Mouse (Mus musculus) thymus, adult 2 months (tissue): ENCODE results near the gene Chrdl2. TPM values are rescaled to one million over a fixed set of nuclear protein-coding genes. Genes with fewer than 3 reads are reported as not detected.

Experiments
- DNase-seq: peaks from one replicate; pipeline ENCODE4 v3.0.0; 2021
- H3K27ac ChIP-seq: fragments of 200-500 bp; 2 replicates; pipeline ENCODE4 v1.5.1; 2012; ENCODE audit warnings: low read length, control low read depth; ENCODE audit not compliant: control insufficient read depth, insufficient read depth
- H3K27me3 ChIP-seq: fragments of 200-500 bp; 2 replicates; pipeline ENCODE4 v1.6.1; 2012; ENCODE audit warnings: mild to moderate bottlenecking, low read length, moderate library complexity, mixed read lengths; ENCODE audit not compliant: control insufficient read depth, insufficient read depth
- H3K36me3 ChIP-seq: fragments of 200-500 bp; 2 replicates; pipeline ENCODE4 v1.6.1; 2012; ENCODE audit warnings: mild to moderate bottlenecking, low read length, moderate library complexity; ENCODE audit not compliant: control insufficient read depth, insufficient read depth
- H3K4me1 ChIP-seq: fragments of 200-500 bp; replicated peaks from 2 replicates; pipeline ENCODE4 v1.6.1; 2012; ENCODE audit warnings: low read length; ENCODE audit not compliant: control insufficient read depth, insufficient read depth
- H3K4me3 ChIP-seq: fragments of 200-500 bp; 2 replicates; pipeline ENCODE4 v1.5.1; 2012; ENCODE audit warnings: mild to moderate bottlenecking, low read length, control low read depth, moderate library complexity; ENCODE audit not compliant: control insufficient read depth, insufficient read depth
- CTCF ChIP-seq: fragments of 200-500 bp; IDR thresholded peaks from 2 replicates; pipeline ENCODE4 v1.5.1; 2012; ENCODE audit warnings: mild to moderate bottlenecking, control low read depth, low read length, moderate library complexity, borderline replicate concordance; ENCODE audit not compliant: control insufficient read depth, poor library complexity, insufficient read depth; ENCODE audit errors: extremely low read depth
- POLR2A ChIP-seq: fragments of 200-500 bp; IDR thresholded peaks from 2 replicates; pipeline ENCODE4 v1.6.1; 2012; ENCODE audit warnings: mild to moderate bottlenecking, low read length, control low read depth, moderate library complexity; ENCODE audit not compliant: control insufficient read depth, poor library complexity, insufficient read depth; ENCODE audit errors: extremely low read depth
- WGBS: fragments of 180-500 bp; shearing (Covaris S2); methylation state at CpG from one replicate; pipeline ENCODE4 v1.1.7; 2018; 5-methylcytosine and 5-hydroxymethylcytosine counted together
- polyA plus RNA-seq: library from polyadenylated mRNA; depleted of rRNA; stranded (reverse); fragments of >200 nt; gene quantifications from 2 replicates; pipeline ENCODE4 v1.2.3, GENCODE M21; 2012

Gene Chrdl2
- polyA plus RNA-seq, 1 experiment = 0.05 TPM

DNA sequence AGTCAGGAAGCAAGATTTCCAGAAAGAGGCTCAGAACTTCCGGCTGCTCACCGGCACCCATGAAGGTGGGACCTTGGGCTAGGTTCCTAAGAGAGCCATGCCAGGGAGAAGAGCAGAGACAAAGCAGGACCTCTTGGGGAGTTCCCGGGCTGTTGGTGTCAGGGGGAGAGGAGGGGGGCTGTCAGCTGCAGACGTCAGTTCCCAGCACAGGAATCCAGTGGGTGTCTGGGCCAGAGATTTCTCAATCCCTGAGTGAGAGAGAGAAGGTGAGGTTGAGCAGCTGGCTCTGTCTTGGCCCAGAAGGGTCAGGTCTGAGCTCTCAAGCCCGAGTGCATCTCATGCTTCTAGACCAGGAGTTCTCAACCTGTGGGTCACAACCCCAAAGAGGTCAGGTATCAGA is 27.7 kb downstream of the Chrdl2 start:
- 81% methylated on average over 5 of the region's 5 CpGs for WGBS
- Histone ChIP-seq H3K27ac (no peak overlapping the region), H3K36me3 (no peaks in the 10 kb centered on the region), H3K27me3 (no peaks in the 10 kb centered on the region), H3K4me3 (no peak overlapping the region), H3K4me1 (no peaks in the 10 kb centered on the region)
- no peak for DNase-seq
- TF ChIP-seq CTCF (no peak), POLR2A (no peak)

DNA sequence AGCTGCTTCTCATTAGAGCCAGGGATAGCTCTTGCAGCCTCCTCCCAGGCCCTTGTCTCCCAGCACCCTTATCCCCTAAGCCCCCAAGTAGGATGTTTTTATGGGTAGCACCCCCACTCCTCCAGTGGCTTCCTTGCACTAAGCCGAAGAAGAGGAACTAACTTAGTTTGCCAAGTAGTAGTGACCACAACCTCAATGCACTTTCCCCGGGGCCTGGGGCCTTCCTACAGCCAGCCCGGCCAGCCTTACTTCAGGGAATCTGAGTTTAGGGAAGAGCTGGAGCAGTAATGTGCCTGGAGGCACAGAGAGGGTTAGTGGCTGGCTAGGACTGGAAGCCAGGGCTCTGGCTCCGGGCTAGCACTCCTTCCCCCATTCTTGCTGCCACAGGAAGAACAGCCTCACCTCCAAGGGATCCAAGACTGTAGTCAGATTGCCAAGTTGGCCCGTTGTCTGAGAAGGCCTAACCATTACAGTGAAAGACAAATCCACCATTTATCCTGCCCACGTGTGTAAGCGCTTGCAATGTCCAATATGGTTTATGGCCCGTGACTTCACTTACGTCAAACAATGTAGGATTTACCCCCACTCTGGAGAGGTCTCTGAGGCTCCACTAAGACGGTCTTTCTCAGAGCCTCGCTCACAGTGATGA is 29.0 kb downstream of the Chrdl2 start:
- Histone ChIP-seq H3K4me1 (no peaks in the 10 kb centered on the region), H3K36me3 (no peaks in the 10 kb centered on the region), H3K27me3 (no peaks in the 10 kb centered on the region), H3K27ac (no peak overlapping the region), H3K4me3 (no peak overlapping the region)
- no peak for TF ChIP-seq POLR2A
- TF ChIP-seq CTCF = no peak
- WGBS = 58% methylated on average over 11 of the region's 11 CpGs
- no peak for DNase-seq

- Histone ChIP-seq H3K27ac (no peak overlapping the region), H3K4me3 (no peak overlapping the region), H3K4me1 (no peaks in the 10 kb centered on the region), H3K27me3 (no peaks in the 10 kb centered on the region; the same call in 1 of the 2 replicates), H3K36me3 (no peaks in the 10 kb centered on the region)
- TF ChIP-seq CTCF (no peak), POLR2A (no peak)
- WGBS = 93% methylated on average over 7 of the region's 7 CpGs
- no peak for DNase-seq
Observed at GRCm38 (mm10) chr7:100036050-100036449, 30.1 kb downstream of the Chrdl2 start.

GRCm38 (mm10) chr7:100036495-100036894 is 30.5 kb downstream of the Chrdl2 start:
- no peak for DNase-seq
- H3K4me3 ChIP-seq = no peak overlapping the region
- no peaks in the 10 kb centered on the region for H3K4me1 ChIP-seq
- H3K27ac ChIP-seq = no peak overlapping the region
- TF ChIP-seq CTCF = no peak
- TF ChIP-seq POLR2A = no peak
- WGBS = 95% methylated on average over 3 of the region's 3 CpGs
- no peaks in the 10 kb centered on the region; the same call in 1 of the 2 replicates for H3K27me3 ChIP-seq
- no peaks in the 10 kb centered on the region for H3K36me3 ChIP-seq

DNA sequence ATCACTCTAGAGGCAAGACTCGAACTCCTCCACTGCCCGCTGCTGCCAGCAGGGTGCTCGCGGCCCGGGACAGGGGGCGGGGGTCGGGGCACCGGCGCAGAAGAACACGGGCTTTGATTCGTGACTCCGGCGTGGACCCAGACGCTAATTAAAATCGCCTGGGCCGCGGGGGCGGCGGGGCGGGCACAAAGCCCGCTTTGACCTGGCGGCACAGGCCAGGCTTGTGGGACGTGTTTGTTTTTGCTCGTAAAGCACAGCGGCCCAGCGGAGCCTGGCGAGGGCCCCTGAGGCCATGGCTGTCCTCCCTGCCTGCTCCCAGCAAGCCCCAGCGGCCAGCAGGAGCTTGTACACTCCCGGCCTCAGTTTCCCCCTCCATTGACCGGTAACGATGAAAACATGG is 36.1 kb downstream of the Chrdl2 start:
- H3K4me3 ChIP-seq = no peak overlapping the region
- H3K27ac ChIP-seq = no peak overlapping the region
- H3K4me1 ChIP-seq = no peaks in the 10 kb centered on the region
- H3K27me3 ChIP-seq = no peaks in the 10 kb centered on the region; the same call in 1 of the 2 replicates
- WGBS = 47% methylated on average over 30 of the region's 31 CpGs
- no peak for TF ChIP-seq CTCF
- TF ChIP-seq POLR2A = no peak
- no peak for DNase-seq
- H3K36me3 ChIP-seq = no peaks in the 10 kb centered on the region

DNA sequence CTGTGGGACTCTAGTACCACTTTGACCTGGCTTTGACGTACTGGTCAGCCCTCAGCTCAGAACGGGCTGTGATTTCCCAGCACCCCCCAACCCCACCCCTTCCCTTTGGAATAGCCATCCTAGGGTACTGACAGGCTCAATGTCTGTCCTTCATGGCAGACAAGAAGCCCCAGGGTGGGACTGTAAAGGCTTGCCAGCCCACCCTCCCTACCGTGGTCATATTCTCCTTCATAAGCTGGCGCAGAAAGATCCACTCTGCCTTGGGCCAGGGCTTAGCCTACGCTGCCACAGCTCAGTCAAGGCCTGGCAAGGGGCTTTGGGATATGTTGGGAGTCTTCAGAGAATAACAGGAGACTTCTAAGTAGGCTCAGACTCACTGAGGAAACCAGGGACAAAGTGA is 37.1 kb downstream of the Chrdl2 start:
- TF ChIP-seq CTCF = no peak
- no peaks in the 10 kb centered on the region; the same call in 1 of the 2 replicates for H3K27me3 ChIP-seq
- no peaks in the 10 kb centered on the region for H3K4me1 ChIP-seq
- no peak overlapping the region for H3K27ac ChIP-seq
- WGBS = 94% methylated on average over 5 of the region's 5 CpGs
- no peak overlapping the region for H3K4me3 ChIP-seq
- DNase-seq = no peak
- H3K36me3 ChIP-seq = no peaks in the 10 kb centered on the region

- no peaks in the 10 kb centered on the region for H3K36me3 ChIP-seq
- H3K4me1 ChIP-seq = no peaks in the 10 kb centered on the region
- H3K4me3 ChIP-seq = no peak overlapping the region
- H3K27me3 ChIP-seq = no peaks in the 10 kb centered on the region; the same call in 1 of the 2 replicates
- DNase-seq = no peak
- TF ChIP-seq POLR2A = no peak
- no peak for TF ChIP-seq CTCF
- WGBS = 62% methylated on average over 4 of the region's 4 CpGs
- no peak overlapping the region for H3K27ac ChIP-seq
Observed at GRCm38 (mm10) chr7:100043605-100044031, 37.6 kb downstream of the Chrdl2 start.
